Mouse (Mus musculus): ENCODE measurements around the gene Iqcf1. TPM values are rescaled to one million over a fixed set of nuclear protein-coding genes. Genes with fewer than 3 reads are reported as not detected.

Gene Iqcf1
- polyA plus RNA-seq, 1 experiment: not detected

DNA sequence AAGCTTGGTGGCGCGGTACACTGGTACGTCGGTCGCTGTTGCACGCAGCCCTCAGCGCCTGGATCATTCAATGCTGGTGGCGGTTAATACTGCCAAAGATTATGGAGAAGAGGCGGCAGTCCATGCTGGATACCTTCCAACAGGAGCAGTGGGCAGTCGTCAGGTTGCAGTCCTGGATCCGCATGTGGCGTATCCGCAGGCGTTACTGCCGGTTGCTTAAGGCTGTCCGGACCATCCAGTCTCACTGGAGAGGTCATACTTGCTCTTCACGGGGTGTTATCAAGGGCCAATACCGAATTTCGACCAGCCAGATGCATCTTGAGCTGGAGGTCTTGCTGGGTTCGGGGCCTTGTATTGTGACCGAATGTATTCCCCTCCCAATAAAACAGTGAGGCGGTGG is 2.1 kb downstream of the Iqcf1 start:
- DNase-seq: no peak
- H3K4me1 ChIP-seq (ENCODE audit: control insufficient read depth, insufficient read depth, low read length): no peaks in the 10 kb centered on the region
- no peaks in the 10 kb centered on the region for H3K27me3 ChIP-seq (ENCODE audit: control insufficient read depth, insufficient read depth, low read length)
- no peak overlapping the region for H3K4me3 ChIP-seq (replicated peaks; ENCODE audit: insufficient read depth, low read depth, low read length)
- TF ChIP-seq POLR2A (IDR thresholded peaks at IDR 0.05; ENCODE audit: borderline replicate concordance, insufficient read depth, low read length): no peak
- no peak for TF ChIP-seq CTCF (IDR thresholded peaks at IDR 0.05; ENCODE audit: borderline replicate concordance, insufficient read depth, low read depth, low read length)
- 71% methylated on average over 22 of the region's 22 CpGs for WGBS
- no peak overlapping the region for H3K27ac ChIP-seq (ENCODE audit: insufficient read depth, low read length)

DNA sequence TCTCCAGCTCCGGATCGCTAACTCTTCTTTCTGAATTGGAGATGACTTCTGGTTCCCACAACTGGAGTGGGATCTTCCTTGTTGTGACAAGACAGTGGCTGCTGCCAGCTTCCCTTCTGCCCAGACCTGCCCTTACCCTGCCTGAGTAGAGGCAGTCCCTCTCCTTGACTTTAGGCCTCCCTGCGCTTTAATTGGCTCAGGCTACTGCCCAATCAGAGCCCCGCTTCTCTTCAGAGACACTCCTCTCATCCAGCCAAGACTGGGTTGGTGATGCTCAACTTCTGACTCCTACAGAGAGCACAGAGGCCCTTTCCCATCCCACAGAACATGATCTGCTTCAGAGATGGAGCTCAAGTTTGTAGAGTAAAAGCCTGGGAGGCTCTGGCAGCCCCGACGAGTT is 4.5 kb downstream of the Iqcf1 start:
- 74% methylated on average over 6 of the region's 6 CpGs for WGBS
- no peak overlapping the region for H3K27ac ChIP-seq (ENCODE audit: insufficient read depth, low read length)
- no peaks in the 10 kb centered on the region for H3K4me1 ChIP-seq (ENCODE audit: control insufficient read depth, insufficient read depth, low read length)
- TF ChIP-seq CTCF (IDR thresholded peaks at IDR 0.05; ENCODE audit: borderline replicate concordance, insufficient read depth, low read depth, low read length): no peak
- TF ChIP-seq POLR2A (IDR thresholded peaks at IDR 0.05; ENCODE audit: borderline replicate concordance, insufficient read depth, low read length): no peak
- no peak for DNase-seq
- no peak overlapping the region for H3K4me3 ChIP-seq (replicated peaks; ENCODE audit: insufficient read depth, low read depth, low read length)
- H3K27me3 ChIP-seq (ENCODE audit: control insufficient read depth, insufficient read depth, low read length): no peaks in the 10 kb centered on the region

DNA sequence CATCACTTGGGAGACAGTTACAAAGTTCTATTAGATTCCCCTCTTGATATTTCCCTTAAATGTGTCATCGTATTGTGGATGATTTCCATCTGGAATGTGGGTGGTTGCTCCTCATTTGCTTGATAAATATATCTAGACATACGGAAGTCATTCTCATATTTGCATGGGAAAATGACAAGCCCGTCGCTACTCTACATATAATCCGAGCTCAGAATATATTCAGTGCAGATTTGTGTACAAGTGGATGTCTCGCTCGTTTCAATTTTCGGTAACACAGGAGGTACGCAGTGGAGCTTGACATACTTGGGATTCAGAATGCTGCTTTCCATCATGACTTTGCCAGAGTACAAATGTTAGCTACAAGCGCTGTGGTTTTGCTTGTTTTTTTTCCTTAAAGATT is 9.6 kb downstream of the Iqcf1 start:
- WGBS: 94% methylated on average over 10 of the region's 10 CpGs
- TF ChIP-seq CTCF (IDR thresholded peaks at IDR 0.05; ENCODE audit: borderline replicate concordance, insufficient read depth, low read depth, low read length): no peak
- TF ChIP-seq POLR2A (IDR thresholded peaks at IDR 0.05; ENCODE audit: borderline replicate concordance, insufficient read depth, low read length): no peak
- Histone ChIP-seq H3K27ac (ENCODE audit: insufficient read depth, low read length) (no peak overlapping the region), H3K27me3 (ENCODE audit: control insufficient read depth, insufficient read depth, low read length) (no peaks in the 10 kb centered on the region), H3K4me3 (replicated peaks; ENCODE audit: insufficient read depth, low read depth, low read length) (no peak overlapping the region), H3K4me1 (ENCODE audit: control insufficient read depth, insufficient read depth, low read length) (no peaks in the 10 kb centered on the region)
- no peak for DNase-seq

DNA sequence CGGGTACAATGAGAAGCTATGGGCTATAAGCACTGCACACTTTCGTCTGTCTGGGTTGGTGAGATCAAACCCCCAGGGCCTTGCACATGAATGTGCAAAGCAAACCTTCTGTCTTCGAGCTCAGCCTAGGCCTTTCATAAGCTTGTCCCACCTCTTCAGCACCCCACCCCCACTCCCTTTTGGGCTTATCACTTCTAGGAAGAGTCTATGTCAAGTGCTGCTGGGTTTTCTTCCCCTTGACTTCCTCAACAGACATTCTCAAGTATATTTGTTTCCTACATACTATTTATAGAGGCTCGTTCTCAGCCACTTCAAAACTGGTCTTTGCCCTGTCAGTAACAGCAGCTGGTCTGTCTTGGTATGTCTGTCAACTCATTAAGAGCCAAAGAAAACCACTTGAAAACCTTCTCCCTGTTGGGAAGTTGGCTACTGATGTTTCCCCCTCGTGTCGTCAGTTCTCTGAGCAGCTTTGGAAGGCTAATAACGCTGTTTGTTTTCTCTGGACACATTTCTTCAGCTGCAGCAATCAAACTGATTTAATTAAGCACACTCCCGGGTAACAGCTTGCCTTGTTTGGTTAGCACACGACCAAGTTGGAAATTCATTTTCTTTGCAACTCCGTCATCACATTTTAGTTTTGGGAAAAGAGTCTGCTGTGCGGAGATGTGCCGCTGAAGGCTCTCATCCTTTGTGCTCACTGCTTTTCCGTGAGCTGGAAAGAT is 13.1 kb downstream of the Iqcf1 start:
- 49% methylated on average over 13 of the region's 13 CpGs for WGBS
- H3K4me1 ChIP-seq (ENCODE audit: control insufficient read depth, insufficient read depth, low read length): no peaks in the 10 kb centered on the region
- no peaks in the 10 kb centered on the region for H3K27me3 ChIP-seq (ENCODE audit: control insufficient read depth, insufficient read depth, low read length)
- TF ChIP-seq POLR2A (IDR thresholded peaks at IDR 0.05; ENCODE audit: borderline replicate concordance, insufficient read depth, low read length) (no peak), CTCF (IDR thresholded peaks at IDR 0.05; ENCODE audit: borderline replicate concordance, insufficient read depth, low read depth, low read length) (no peak)
- H3K4me3 ChIP-seq (replicated peaks; ENCODE audit: insufficient read depth, low read depth, low read length): no peak overlapping the region
- H3K27ac ChIP-seq (ENCODE audit: insufficient read depth, low read length): no peak overlapping the region
- DNase-seq: no peak

DNA sequence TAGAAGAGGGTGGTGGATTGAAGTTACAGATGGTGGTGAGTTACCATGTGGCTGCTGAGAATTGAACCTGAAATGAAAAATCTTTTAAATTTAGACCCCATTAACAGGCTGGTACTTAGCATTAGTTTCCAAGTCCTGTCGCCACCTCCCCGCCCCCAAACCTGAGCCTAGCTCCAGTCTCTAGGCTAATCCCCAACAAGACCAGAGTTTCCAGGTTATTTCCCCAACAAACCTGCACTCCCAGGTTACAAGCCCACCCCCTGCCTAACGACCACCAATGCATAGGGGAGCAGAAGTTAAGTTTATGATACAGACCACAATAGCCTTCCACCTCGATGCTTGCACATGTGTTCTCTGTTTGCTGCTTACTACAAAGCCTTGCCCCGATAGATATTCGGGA is 13.8 kb downstream of the Iqcf1 start:
- Histone ChIP-seq H3K4me3 (replicated peaks; ENCODE audit: insufficient read depth, low read depth, low read length) (no peak overlapping the region), H3K27me3 (ENCODE audit: control insufficient read depth, insufficient read depth, low read length) (no peaks in the 10 kb centered on the region), H3K4me1 (ENCODE audit: control insufficient read depth, insufficient read depth, low read length) (no peaks in the 10 kb centered on the region), H3K27ac (ENCODE audit: insufficient read depth, low read length) (no peak overlapping the region)
- TF ChIP-seq CTCF (IDR thresholded peaks at IDR 0.05; ENCODE audit: borderline replicate concordance, insufficient read depth, low read depth, low read length) (no peak), POLR2A (IDR thresholded peaks at IDR 0.05; ENCODE audit: borderline replicate concordance, insufficient read depth, low read length) (no peak)
- 78% methylated on average over 6 of the region's 6 CpGs for WGBS
- DNase-seq: no peak

DNA sequence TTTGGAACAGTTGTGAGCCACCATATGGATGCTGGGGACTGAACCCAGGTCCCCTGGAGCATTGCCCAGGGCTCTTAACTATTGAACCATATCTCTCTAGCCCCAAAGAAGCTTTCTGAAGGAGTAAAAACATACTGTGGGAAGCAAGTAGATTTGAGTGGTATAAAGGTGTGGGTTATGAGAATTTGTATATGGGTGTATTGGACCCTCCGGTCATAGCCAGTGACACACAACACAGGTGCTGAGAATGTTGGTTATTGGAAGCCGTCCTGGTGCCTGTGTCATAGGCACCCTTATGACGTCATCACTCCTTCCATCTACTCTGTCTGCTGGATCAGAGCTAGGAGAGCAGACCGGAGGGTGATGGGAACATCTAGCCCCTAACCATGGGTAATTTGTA is 14.5 kb downstream of the Iqcf1 start, which contains the start of gene Iqcf5:
Gene Iqcf5 (plus strand): TSS at position 301 of the 400 bp plus-strand sequence.
- WGBS: 86% methylated on average over 4 of the region's 4 CpGs
- H3K4me3 ChIP-seq (replicated peaks; ENCODE audit: insufficient read depth, low read depth, low read length): no peak within 1 kb of the TSS
- TF ChIP-seq CTCF (IDR thresholded peaks at IDR 0.05; ENCODE audit: borderline replicate concordance, insufficient read depth, low read depth, low read length) (no peak), POLR2A (IDR thresholded peaks at IDR 0.05; ENCODE audit: borderline replicate concordance, insufficient read depth, low read length) (no peak)
- no peak for DNase-seq
- no peaks in the 10 kb centered on the region for H3K4me1 ChIP-seq (ENCODE audit: control insufficient read depth, insufficient read depth, low read length)
- H3K27ac ChIP-seq (ENCODE audit: insufficient read depth, low read length): no peak within 1 kb of the TSS
- no peaks in the 10 kb centered on the region for H3K27me3 ChIP-seq (ENCODE audit: control insufficient read depth, insufficient read depth, low read length)

DNA sequence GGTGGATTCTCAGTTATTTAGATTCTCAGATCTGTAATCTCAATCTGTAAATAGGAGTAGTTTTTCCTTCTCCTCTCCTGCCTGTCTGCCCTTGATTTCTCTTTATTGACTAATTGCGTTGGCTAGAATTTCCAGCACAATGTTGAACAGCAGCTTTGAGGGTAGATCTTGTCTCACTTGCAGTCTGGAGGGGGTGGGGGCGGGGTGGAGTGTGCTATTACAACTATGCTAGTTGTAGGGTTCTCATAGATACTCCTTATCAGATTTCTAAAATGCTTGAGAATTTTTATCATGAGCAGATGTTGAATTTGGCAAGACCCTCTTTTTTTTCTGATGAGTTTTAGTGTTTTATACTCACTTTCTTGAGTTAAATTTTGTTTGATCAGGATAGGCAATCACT is 19.7 kb downstream of the Iqcf1 start:
- WGBS: 82% methylated on average over 2 of the region's 2 CpGs
- Histone ChIP-seq H3K27ac (ENCODE audit: insufficient read depth, low read length) (no peak overlapping the region), H3K4me3 (replicated peaks; ENCODE audit: insufficient read depth, low read depth, low read length) (no peak overlapping the region), H3K4me1 (ENCODE audit: control insufficient read depth, insufficient read depth, low read length) (no peaks in the 10 kb centered on the region), H3K27me3 (ENCODE audit: control insufficient read depth, insufficient read depth, low read length) (no peaks in the 10 kb centered on the region)
- TF ChIP-seq POLR2A (IDR thresholded peaks at IDR 0.05; ENCODE audit: borderline replicate concordance, insufficient read depth, low read length) (no peak), CTCF (IDR thresholded peaks at IDR 0.05; ENCODE audit: borderline replicate concordance, insufficient read depth, low read depth, low read length) (no peak)
- DNase-seq: no peak

DNA sequence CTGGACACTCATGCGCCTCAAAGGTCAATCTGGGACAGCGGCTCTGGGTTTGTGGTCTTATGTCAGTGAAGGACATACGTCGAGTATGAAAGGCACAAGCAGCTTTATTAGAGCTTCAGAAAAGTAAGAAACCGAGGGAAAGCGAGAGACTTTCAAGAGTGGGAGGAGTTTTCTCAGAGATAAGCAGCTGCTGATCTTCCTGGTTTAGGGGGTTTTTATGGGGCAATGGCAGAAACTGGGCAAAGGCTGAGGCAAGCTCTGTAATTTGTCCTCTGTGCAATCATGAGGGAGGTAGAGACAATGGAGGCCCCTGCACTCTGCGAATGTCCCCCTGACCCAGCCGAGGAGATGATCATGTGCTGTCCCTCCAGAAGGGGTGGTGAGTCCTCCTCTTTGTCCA is 20.1 kb downstream of the Iqcf1 start:
- no peak overlapping the region for H3K4me3 ChIP-seq (replicated peaks; ENCODE audit: insufficient read depth, low read depth, low read length)
- no peaks in the 10 kb centered on the region for H3K4me1 ChIP-seq (ENCODE audit: control insufficient read depth, insufficient read depth, low read length)
- no peak for DNase-seq
- no peak overlapping the region for H3K27ac ChIP-seq (ENCODE audit: insufficient read depth, low read length)
- no peak for TF ChIP-seq POLR2A (IDR thresholded peaks at IDR 0.05; ENCODE audit: borderline replicate concordance, insufficient read depth, low read length)
- TF ChIP-seq CTCF (IDR thresholded peaks at IDR 0.05; ENCODE audit: borderline replicate concordance, insufficient read depth, low read depth, low read length): no peak
- H3K27me3 ChIP-seq (ENCODE audit: control insufficient read depth, insufficient read depth, low read length): no peaks in the 10 kb centered on the region
- WGBS: 79% methylated on average over 8 of the region's 8 CpGs

Data from cerebellum, adult 2 months (tissue).